Mouse (Mus musculus) midbrain, postnatal 0 days (tissue): Measurements from ENCODE around the gene Smad3. TPM values are rescaled to one million over a fixed set of nuclear protein-coding genes. Genes with fewer than 3 reads are reported as not detected.

ENCODE experiments used
- ATAC-seq: fragments of 200-750 bp; cut with Nextera tagmentation; 2 replicates; pipeline ENCODE4 v1.8.0; 2017; ENCODE audit warnings: moderate number of reproducible peaks, mild to moderate bottlenecking, moderate TSS enrichment, moderate library complexity; ENCODE audit not compliant: low FRiP score
- DNase-seq: peaks from one replicate; pipeline ENCODE4 v3.0.0-alpha.2; 2015; ENCODE audit warnings: low spot score
- H3K27ac ChIP-seq: fragments of 300-500 bp; sonication (generic); 2 replicates; pipeline ENCODE4 v1.5.1; 2014; ENCODE audit warnings: low read depth, mild to moderate bottlenecking, low read length, mixed read lengths
- H3K27me3 ChIP-seq: fragments of 300-500 bp; sonication (generic); 2 replicates; pipeline ENCODE4 v1.6.1; 2014; ENCODE audit warnings: low read length, control low read depth, mixed read lengths; ENCODE audit not compliant: insufficient read depth
- H3K36me3 ChIP-seq: fragments of 300-500 bp; sonication (generic); 2 replicates; pipeline ENCODE4 v1.6.1; 2014; ENCODE audit warnings: low read length, control low read depth, mixed read lengths; ENCODE audit not compliant: insufficient read depth
- H3K4me1 ChIP-seq: fragments of 300-500 bp; sonication (generic); 2 replicates; pipeline ENCODE4 v1.6.1; 2014; ENCODE audit warnings: mild to moderate bottlenecking, control low read depth, antibody characterized with exemption, low read length, mixed read lengths; ENCODE audit not compliant: insufficient read depth
- H3K4me2 ChIP-seq: fragments of 300-500 bp; sonication (generic); 2 replicates; pipeline ENCODE4 v1.6.1; 2014; ENCODE audit warnings: low read depth, mild to moderate bottlenecking, low read length, mixed read lengths; ENCODE audit not compliant: poor library complexity, severe bottlenecking
- H3K4me3 ChIP-seq: fragments of 300-500 bp; sonication (generic); 2 replicates; pipeline ENCODE4 v1.5.1; 2014; ENCODE audit warnings: low read depth, mild to moderate bottlenecking, low read length, moderate library complexity
- H3K9ac ChIP-seq: fragments of 300-500 bp; sonication (generic); replicated peaks from 2 replicates; pipeline ENCODE4 v1.6.1; 2014; ENCODE audit warnings: mild to moderate bottlenecking, low read length, moderate library complexity, mixed read lengths; ENCODE audit not compliant: poor library complexity, severe bottlenecking
- H3K9me3 ChIP-seq: fragments of 300-500 bp; sonication (generic); 2 replicates; pipeline ENCODE4 v1.6.1; 2016; ENCODE audit warnings: low read length, control low read depth
- CTCF ChIP-seq: IDR thresholded peaks from 2 replicates; pipeline ENCODE4 v1.5.1; 2016; ENCODE audit warnings: antibody characterized with exemption, mild to moderate bottlenecking
- WGBS: fragments of 180-500 bp; shearing (Covaris S2); extraction: QIAGEN DNeasy Blood & Tissue Kit; methylation state at CpG from one replicate; pipeline ENCODE4 v1.1.7; 2014; 5-methylcytosine and 5-hydroxymethylcytosine counted together
- polyA plus RNA-seq: library from polyadenylated mRNA; unstranded; fragments of >200 nt; fragmentation: Nextera tagmentation; extraction: Ambion mirVana; gene quantifications from 2 replicates; pipeline ENCODE4 v1.2.1, GENCODE M21; 2015
- total RNA-seq: library from RNA; depleted of rRNA; stranded (reverse); fragments of >200 nt; gene quantifications from 2 replicates; pipeline ENCODE4 v1.2.3, GENCODE M21; 2014

Gene Smad3
- total and polyA plus RNA-seq, 2 experiments from 2014 or later, result 4.0 to 20.6 TPM

GRCm38 (mm10) chr9:63684277-63684676 lies 73.5 kb downstream of the Smad3 start:
- WGBS, result 95% methylated on average over 6 of the region's 6 CpGs
- ATAC-seq (no peak), DNase-seq (no peak)
- H3K27ac ChIP-seq, result no peak overlapping the region
- no peaks in the 10 kb centered on the region for H3K36me3 ChIP-seq
- no peaks in the 10 kb centered on the region for H3K27me3 ChIP-seq
- H3K9ac ChIP-seq, result no peak overlapping the region
- TF ChIP-seq CTCF, result no peak
- H3K4me3 ChIP-seq, result no peak overlapping the region
- H3K4me1 ChIP-seq, result no peaks in the 10 kb centered on the region
- no peak overlapping the region for H3K4me2 ChIP-seq
- no peaks in the 10 kb centered on the region for H3K9me3 ChIP-seq

- no peak for TF ChIP-seq CTCF
- Histone ChIP-seq H3K4me3 (no peak overlapping the region), H3K27me3 (no peaks in the 10 kb centered on the region), H3K36me3 (no peaks in the 10 kb centered on the region), H3K9me3 (no peaks in the 10 kb centered on the region), H3K27ac (no peak overlapping the region), H3K9ac (no peak overlapping the region), H3K4me2 (no peak overlapping the region), H3K4me1 (no peaks in the 10 kb centered on the region)
- ATAC-seq, result no peak
- 85% methylated on average over 2 of the region's 2 CpGs for WGBS
- DNase-seq, result no peak
Measured at GRCm38 (mm10) chr9:63682943-63683342, 74.9 kb downstream of the Smad3 start.

GRCm38 (mm10) chr9:63682301-63682700 lies 75.5 kb downstream of the Smad3 start:
- no peak for TF ChIP-seq CTCF
- no peak for ATAC-seq
- Histone ChIP-seq H3K9me3 (no peaks in the 10 kb centered on the region), H3K27ac (no peak overlapping the region), H3K4me1 (no peaks in the 10 kb centered on the region), H3K4me3 (no peak overlapping the region), H3K9ac (no peak overlapping the region), H3K27me3 (no peaks in the 10 kb centered on the region), H3K4me2 (no peak overlapping the region), H3K36me3 (no peaks in the 10 kb centered on the region)
- no peak for DNase-seq
- 82% methylated on average over 9 of the region's 9 CpGs for whole genome bisulfite sequencing

- Histone ChIP-seq H3K4me3 (no peak overlapping the region), H3K4me2 (no peak overlapping the region), H3K9ac (no peak overlapping the region), H3K4me1 (no peaks in the 10 kb centered on the region), H3K27ac (no peak overlapping the region), H3K9me3 (no peaks in the 10 kb centered on the region), H3K27me3 (no peaks in the 10 kb centered on the region), H3K36me3 (no peaks in the 10 kb centered on the region)
- ATAC-seq, result no peak
- no peak for DNase-seq
- 100% methylated on average over 1 of the region's 1 CpGs for WGBS
- no peak for TF ChIP-seq CTCF
Measured at GRCm38 (mm10) chr9:63678076-63678475, 79.7 kb downstream of the Smad3 start.

GRCm38 (mm10) chr9:63677621-63678020 lies 80.2 kb downstream of the Smad3 start:
- DNase-seq (no peak), ATAC-seq (no peak)
- Histone ChIP-seq H3K4me3 (no peak overlapping the region), H3K9ac (no peak overlapping the region), H3K27me3 (no peaks in the 10 kb centered on the region), H3K9me3 (no peaks in the 10 kb centered on the region), H3K36me3 (no peaks in the 10 kb centered on the region), H3K27ac (no peak overlapping the region), H3K4me2 (no peak overlapping the region), H3K4me1 (no peaks in the 10 kb centered on the region)
- 64% methylated on average over 3 of the region's 3 CpGs for WGBS
- no peak for TF ChIP-seq CTCF

GRCm38 (mm10) chr9:63674613-63675012 lies 83.2 kb downstream of the Smad3 start:
- no peak for DNase-seq
- 91% methylated on average over 10 of the region's 10 CpGs for WGBS
- H3K4me2 ChIP-seq, result no peak overlapping the region
- H3K9me3 ChIP-seq, result no peaks in the 10 kb centered on the region
- H3K4me1 ChIP-seq, result no peaks in the 10 kb centered on the region
- no peak for TF ChIP-seq CTCF
- ATAC-seq, result no peak
- H3K27me3 ChIP-seq, result no peaks in the 10 kb centered on the region
- H3K9ac ChIP-seq, result no peak overlapping the region
- H3K4me3 ChIP-seq, result no peak overlapping the region
- H3K27ac ChIP-seq, result no peak overlapping the region
- no peaks in the 10 kb centered on the region for H3K36me3 ChIP-seq

GRCm38 (mm10) chr9:63673494-63673805 lies 84.3 kb downstream of the Smad3 start:
- Histone ChIP-seq H3K27ac (no peak overlapping the region), H3K4me2 (no peak overlapping the region), H3K9ac (no peak overlapping the region), H3K9me3 (no peaks in the 10 kb centered on the region), H3K4me1 (no peaks in the 10 kb centered on the region), H3K36me3 (no peaks in the 10 kb centered on the region), H3K4me3 (no peak overlapping the region), H3K27me3 (no peaks in the 10 kb centered on the region)
- no peak for DNase-seq
- no peak for ATAC-seq
- WGBS, result 83% methylated on average over 3 of the region's 3 CpGs
- TF ChIP-seq CTCF, result no peak
